Mouse (Mus musculus): Measurements from ENCODE around the gene Lsm3.

GRCm38 (mm10) chr6:91549621-91550020 is 33.9 kb downstream of the Lsm3 start:
- TF ChIP-seq MAX (IDR thresholded peaks at IDR 0.05; ENCODE audit: low read depth) (no peak), USF1 (IDR thresholded peaks at IDR 0.05; ENCODE audit: low read depth) (no peak), MYOD1 (IDR thresholded peaks at IDR 0.05; ENCODE audit: control insufficient read depth in 1 of 3, insufficient read length in 2 of 3, low read depth in 2 of 3) (peak in 1 of 3 experiments; percentile 12), MYOG (IDR thresholded peaks at IDR 0.05; ENCODE audit: control insufficient read depth in 1 of 3, insufficient read depth in 1 of 3, insufficient read length in 2 of 3, low read depth in 2 of 3) (no peak), POLR2A (IDR thresholded peaks at IDR 0.05; ENCODE audit: insufficient read length, low read depth) (no peak), TCF3 (IDR thresholded peaks at IDR 0.05; ENCODE audit: insufficient read length, low read depth) (no peak), POLR2AphosphoS2 (IDR thresholded peaks at IDR 0.05; ENCODE audit: insufficient read length, low read depth) (no peak), CEBPB (IDR thresholded peaks at IDR 0.05; ENCODE audit: insufficient read depth, poor library complexity, severe bottlenecking) (no peak), E2F4 (IDR thresholded peaks at IDR 0.05; ENCODE audit: insufficient read depth) (no peak), REST (IDR thresholded peaks at IDR 0.05; ENCODE audit: insufficient read depth, insufficient read length) (no peak)
